Mouse (Mus musculus): ENCODE measurements around the gene Aff1.

Aff1 gene

GRCm38 (mm10) chr5:103691624-103692530, at the start of gene Aff1:
Gene Aff1 (plus strand): TSS chr5:103692374.
- peak; percentile 96 for DNase-seq

GRCm38 (mm10) chr5:103644167-103644566, 48.0 kb upstream of the Aff1 start:
- DNase-seq: no peak

GRCm38 (mm10) chr5:103647320-103647719, 44.9 kb upstream of the Aff1 start:
- DNase-seq: no peak

GRCm38 (mm10) chr5:103654225-103654624, 37.9 kb upstream of the Aff1 start:
- peak; percentile 60 for DNase-seq

GRCm38 (mm10) chr5:103654780-103655179, 37.4 kb upstream of the Aff1 start:
- DNase-seq: no peak

GRCm38 (mm10) chr5:103655346-103656118, 36.6 kb upstream of the Aff1 start, which contains the start of gene 1700016H13Rik:
Gene 1700016H13Rik (minus strand): TSS chr5:103656010.
- peak; percentile 81 for DNase-seq

GRCm38 (mm10) chr5:103658921-103659320, 33.3 kb upstream of the Aff1 start:
- peak; percentile 37 for DNase-seq

- no peak for DNase-seq
Measured at GRCm38 (mm10) chr5:103659571-103659970, 32.6 kb upstream of the Aff1 start.

- DNase-seq: no peak
Measured at GRCm38 (mm10) chr5:103664932-103665331, 27.2 kb upstream of the Aff1 start.

GRCm38 (mm10) chr5:103665876-103666275, 26.3 kb upstream of the Aff1 start:
- DNase-seq: no peak

GRCm38 (mm10) chr5:103671858-103672257, 20.3 kb upstream of the Aff1 start:
- no peak for DNase-seq

- no peak for DNase-seq
Measured at GRCm38 (mm10) chr5:103673611-103674010, 18.6 kb upstream of the Aff1 start.

- DNase-seq: no peak
Measured at GRCm38 (mm10) chr5:103674482-103674881, 17.7 kb upstream of the Aff1 start.

- no peak for DNase-seq
Measured at GRCm38 (mm10) chr5:103676289-103676881, 15.8 kb upstream of the Aff1 start.

- DNase-seq: no peak
Measured at GRCm38 (mm10) chr5:103677894-103678293, 14.3 kb upstream of the Aff1 start.

GRCm38 (mm10) chr5:103678974-103679373, 13.2 kb upstream of the Aff1 start:
- DNase-seq: no peak

- DNase-seq: peak; percentile 79
Measured at GRCm38 (mm10) chr5:103680381-103680780, 11.8 kb upstream of the Aff1 start.

- no peak for DNase-seq
Measured at GRCm38 (mm10) chr5:103681824-103682223, 10.3 kb upstream of the Aff1 start.

GRCm38 (mm10) chr5:103689645-103690044, 2.5 kb upstream of the Aff1 start:
- DNase-seq: no peak

- DNase-seq: no peak
Measured at GRCm38 (mm10) chr5:103690190-103690589, 2.0 kb upstream of the Aff1 start.

- DNase-seq: no peak
Measured at GRCm38 (mm10) chr5:103691171-103691570, 1.0 kb upstream of the Aff1 start.

- no peak for DNase-seq
Measured at GRCm38 (mm10) chr5:103692531-103693040, 412 bp downstream of the Aff1 start.

GRCm38 (mm10) chr5:103693041-103693641, 967 bp downstream of the Aff1 start:
- peak; percentile 51 for DNase-seq

Measured in kidney, postnatal 10 days (tissue).